Mouse (Mus musculus) heart, adult 2 months (tissue): ENCODE data around the gene Tubgcp2. TPM values are rescaled to one million over a fixed set of nuclear protein-coding genes. Genes with fewer than 3 reads are reported as not detected.

ENCODE experiments used
- DNase-seq, 2 experiments: peaks; one replicate each; pipeline ENCODE4 v3.0.0; 2021
- H3K27ac ChIP-seq: fragments of 200-600 bp; 2 replicates; pipeline ENCODE4 v1.8.1; 2022
- H3K27me3 ChIP-seq: fragments of 200-500 bp; 2 replicates; pipeline ENCODE4 v1.6.1; 2012; ENCODE audit warnings: mild to moderate bottlenecking, low read length, inconsistent platforms, mixed read lengths; ENCODE audit not compliant: control insufficient read depth, insufficient read depth
- H3K36me3 ChIP-seq: fragments of 200-500 bp; 2 replicates; pipeline ENCODE4 v1.6.1; 2012; ENCODE audit warnings: low read length, inconsistent platforms; ENCODE audit not compliant: control insufficient read depth, insufficient read depth
- H3K4me1 ChIP-seq: fragments of 200-500 bp; 2 replicates; pipeline ENCODE4 v1.6.1; 2011; ENCODE audit warnings: low read length; ENCODE audit not compliant: control insufficient read depth, insufficient read depth
- H3K4me3 ChIP-seq: fragments of 200-600 bp; 2 replicates; pipeline ENCODE4 v1.8.1; 2022
- H3K79me2 ChIP-seq: fragments of 200-500 bp; replicated peaks from 2 replicates; pipeline ENCODE4 v1.6.1; 2012; ENCODE audit warnings: mild to moderate bottlenecking, inconsistent platforms, low read length, moderate library complexity, mixed read lengths; ENCODE audit not compliant: control insufficient read depth, insufficient read depth
- H3K9ac ChIP-seq: fragments of 200-500 bp; 2 replicates; pipeline ENCODE4 v1.6.1; 2012; ENCODE audit warnings: low read depth, mild to moderate bottlenecking, control low read depth, inconsistent platforms, low read length, mixed read lengths
- CTCF ChIP-seq: fragments of 200-600 bp; IDR thresholded peaks from 2 replicates; pipeline ENCODE4 v1.8.1; 2022; ENCODE audit warnings: antibody characterized with exemption, mild to moderate bottlenecking, moderate library complexity
- EP300 ChIP-seq: fragments of 200-500 bp; IDR thresholded peaks from 2 replicates; pipeline ENCODE4 v1.6.1; 2011; ENCODE audit warnings: low read depth, low read length, control low read depth; ENCODE audit not compliant: insufficient read depth
- POLR2A ChIP-seq: fragments of 200-500 bp; IDR thresholded peaks from 2 replicates; pipeline ENCODE4 v1.6.1; 2011; ENCODE audit warnings: mild to moderate bottlenecking, low read depth, low read length, control low read depth; ENCODE audit not compliant: insufficient read depth
- WGBS: fragments of 180-500 bp; shearing (Covaris S2); methylation state at CpG from one replicate; pipeline ENCODE4 v1.1.7; 2018; 5-methylcytosine and 5-hydroxymethylcytosine counted together
- intact Hi-C: fragments of 180-260 bp; cut with DNase I; formaldehyde crosslinking; loops from one replicate; pipeline ENCODE4 v1.15.1; 2025
- polyA plus RNA-seq: library from polyadenylated mRNA; depleted of rRNA; stranded (reverse); fragments of >200 nt; gene quantifications from 2 replicates; pipeline ENCODE4 v1.2.3, GENCODE M21; 2012
- total RNA-seq, 2 experiments: library from RNA; stranded (reverse); gene quantifications; 2 replicates each; pipeline ENCODE4 v1.2.3; 2021

Tubgcp2 gene
- total and polyA plus RNA-seq, 3 experiments: 21.7 to 33.5 (median 28.4) TPM

- intact Hi-C loops: loop anchor here (5.0 kb wide), 1 partner anchor 174 kb away; no protein-coding TSS in a partner anchor
- H3K27me3 ChIP-seq: no peaks in the 10 kb centered on the region
- H3K79me2 ChIP-seq: no peaks in the 10 kb centered on the region
- 53% methylated on average over 5 of the region's 5 CpGs for WGBS
- H3K36me3 ChIP-seq: no peaks in the 10 kb centered on the region
- H3K27ac ChIP-seq: no peak overlapping the region
- no peak overlapping the region for H3K4me3 ChIP-seq
- H3K9ac ChIP-seq: no peak overlapping the region
- no peaks in the 10 kb centered on the region for H3K4me1 ChIP-seq
- TF ChIP-seq POLR2A (no peak), CTCF (no peak), EP300 (no peak)
- DNase-seq: no peak
These were observed 68.0 kb downstream of the Tubgcp2 start for GRCm38 (mm10) chr7:139968428-139968827.

GRCm38 (mm10) chr7:139967175-139967574 is 69.3 kb downstream of the Tubgcp2 start:
- Histone ChIP-seq H3K4me3 (no peak overlapping the region), H3K9ac (no peak overlapping the region), H3K4me1 (no peaks in the 10 kb centered on the region), H3K27ac (no peak overlapping the region), H3K27me3 (no peaks in the 10 kb centered on the region), H3K36me3 (no peaks in the 10 kb centered on the region), H3K79me2 (no peaks in the 10 kb centered on the region)
- DNase-seq: no peak
- intact Hi-C loops: loop anchor here (5.0 kb wide), 1 partner anchor 175 kb away; no protein-coding TSS in a partner anchor
- 23% methylated on average over 4 of the region's 4 CpGs for WGBS
- TF ChIP-seq EP300: no peak
- no peak for TF ChIP-seq CTCF
- no peak for TF ChIP-seq POLR2A

GRCm38 (mm10) chr7:139963814-139964213 is 72.7 kb downstream of the Tubgcp2 start:
- no peaks in the 10 kb centered on the region for H3K36me3 ChIP-seq
- no peaks in the 10 kb centered on the region for H3K4me1 ChIP-seq
- H3K79me2 ChIP-seq: no peaks in the 10 kb centered on the region
- WGBS: 62% methylated on average over 4 of the region's 4 CpGs
- H3K27ac ChIP-seq: no peak overlapping the region
- intact Hi-C loops: no loop called here
- H3K9ac ChIP-seq: no peak overlapping the region
- TF ChIP-seq POLR2A: no peak
- TF ChIP-seq CTCF: no peak
- TF ChIP-seq EP300: no peak
- no peak for DNase-seq
- H3K27me3 ChIP-seq: no peaks in the 10 kb centered on the region
- no peak overlapping the region for H3K4me3 ChIP-seq

GRCm38 (mm10) chr7:139961141-139961540 is 75.3 kb downstream of the Tubgcp2 start:
- 74% methylated on average over 10 of the region's 10 CpGs for WGBS
- no peak for DNase-seq
- intact Hi-C loops: no loop called here
- Histone ChIP-seq H3K9ac (no peak overlapping the region), H3K79me2 (no peaks in the 10 kb centered on the region), H3K36me3 (no peaks in the 10 kb centered on the region), H3K27me3 (no peaks in the 10 kb centered on the region), H3K4me1 (no peaks in the 10 kb centered on the region), H3K27ac (no peak overlapping the region), H3K4me3 (no peak overlapping the region)
- TF ChIP-seq EP300 (no peak), CTCF (no peak), POLR2A (no peak)

GRCm38 (mm10) chr7:139957958-139958357 is 78.5 kb downstream of the Tubgcp2 start:
- Histone ChIP-seq H3K4me1 (no peaks in the 10 kb centered on the region), H3K79me2 (no peaks in the 10 kb centered on the region), H3K27ac (no peak overlapping the region), H3K27me3 (no peaks in the 10 kb centered on the region), H3K4me3 (no peak overlapping the region), H3K36me3 (no peaks in the 10 kb centered on the region), H3K9ac (no peak overlapping the region)
- no peak for DNase-seq
- 17% methylated on average over 11 of the region's 11 CpGs for WGBS
- intact Hi-C loops: no loop called here
- TF ChIP-seq CTCF (no peak), EP300 (no peak), POLR2A (no peak)

GRCm38 (mm10) chr7:139957437-139957836 is 79.0 kb downstream of the Tubgcp2 start:
- intact Hi-C loops: no loop called here
- DNase-seq: no peak
- no peak overlapping the region for H3K27ac ChIP-seq
- 36% methylated on average over 11 of the region's 11 CpGs for WGBS
- TF ChIP-seq POLR2A: no peak
- no peak for TF ChIP-seq CTCF
- TF ChIP-seq EP300: no peak
- H3K4me1 ChIP-seq: no peaks in the 10 kb centered on the region
- H3K27me3 ChIP-seq: no peaks in the 10 kb centered on the region
- H3K36me3 ChIP-seq: no peaks in the 10 kb centered on the region
- no peak overlapping the region for H3K4me3 ChIP-seq
- H3K9ac ChIP-seq: no peak overlapping the region
- no peaks in the 10 kb centered on the region for H3K79me2 ChIP-seq
